Mouse (Mus musculus): ENCODE measurements around the gene Cpsf4l. TPM values are rescaled to one million over a fixed set of nuclear protein-coding genes. Genes with fewer than 3 reads are reported as not detected.
A peak's percentile ranks its signal among the peaks of the same experiment; 100 is the strongest.

Gene Cpsf4l
- polyA plus RNA-seq, 1 experiment from 2014 or later: 0.25 TPM

GRCm38 (mm10) chr11:113752158-113752661 lies 42.4 kb upstream of the Cpsf4l start:
- H3K4me1 ChIP-seq (ENCODE audit: insufficient read depth, low read depth, low read length): peaks cover 24% of the 10 kb centered on the region
- H3K9me3 ChIP-seq (ENCODE audit: low read length): no peaks in the 10 kb centered on the region
- peak overlapping the region; percentile 94 for H3K4me3 ChIP-seq (ENCODE audit: low read depth, low read length)
- WGBS: 12% methylated on average over 15 of the region's 15 CpGs
- no peaks in the 10 kb centered on the region for H3K36me3 ChIP-seq (ENCODE audit: insufficient read depth, low read length)
- peak overlapping the region; percentile 58 for H3K9ac ChIP-seq (replicated peaks; ENCODE audit: low read depth)
- peak; percentile 67 for DNase-seq (ENCODE audit: low spot score)
- TF ChIP-seq EP300 (IDR thresholded peaks at IDR 0.05): no peak
- no peak for TF ChIP-seq CTCF (IDR thresholded peaks at IDR 0.05)
- H3K27me3 ChIP-seq (replicated peaks; ENCODE audit: insufficient read depth, low read length): no peaks in the 10 kb centered on the region
- H3K4me2 ChIP-seq (replicated peaks; ENCODE audit: low read depth, low read length): peak overlapping the region; percentile 78
- peak overlapping the region; percentile 100 for H3K27ac ChIP-seq (ENCODE audit: low read length)
- peak; percentile 0; the same call in 1 of the 2 replicates for ATAC-seq

- Histone ChIP-seq H3K4me2 (replicated peaks; ENCODE audit: low read depth, low read length) (peak within 1 kb of the TSS; percentile 78), H3K27me3 (replicated peaks; ENCODE audit: insufficient read depth, low read length) (no peaks in the 10 kb centered on the region), H3K9me3 (ENCODE audit: low read length) (no peaks in the 10 kb centered on the region), H3K4me1 (ENCODE audit: insufficient read depth, low read depth, low read length) (peaks cover 24% of the 10 kb centered on the region), H3K27ac (ENCODE audit: low read length) (peak within 1 kb of the TSS; percentile 100), H3K4me3 (ENCODE audit: low read depth, low read length) (peak within 1 kb of the TSS; percentile 94), H3K36me3 (ENCODE audit: insufficient read depth, low read length) (no peaks in the 10 kb centered on the region), H3K9ac (replicated peaks; ENCODE audit: low read depth) (peak within 1 kb of the TSS; percentile 99)
- DNase-seq (ENCODE audit: low spot score) (peak; percentile 99), ATAC-seq (peak; percentile 80)
- WGBS: under 1% methylated on average over 44 of the region's 44 CpGs
- peak; percentile 37; the same call in 1 of the 2 replicates for TF ChIP-seq EP300 (IDR thresholded peaks at IDR 0.05)
- TF ChIP-seq CTCF (IDR thresholded peaks at IDR 0.05): no peak
Measured at GRCm38 (mm10) chr11:113751484-113752084, 41.8 kb upstream of the Cpsf4l start, which contains the start of gene Cdc42ep4. Gene Cdc42ep4 (minus strand): TSS chr11:113751881.

- Histone ChIP-seq H3K4me1 (ENCODE audit: insufficient read depth, low read depth, low read length) (peaks cover 24% of the 10 kb centered on the region), H3K27me3 (replicated peaks; ENCODE audit: insufficient read depth, low read length) (no peaks in the 10 kb centered on the region), H3K36me3 (ENCODE audit: insufficient read depth, low read length) (no peaks in the 10 kb centered on the region), H3K27ac (ENCODE audit: low read length) (peak overlapping the region; percentile 100), H3K4me3 (ENCODE audit: low read depth, low read length) (peak overlapping the region; percentile 94), H3K4me2 (replicated peaks; ENCODE audit: low read depth, low read length) (peak overlapping the region; percentile 78), H3K9me3 (ENCODE audit: low read length) (no peaks in the 10 kb centered on the region), H3K9ac (replicated peaks; ENCODE audit: low read depth) (peak overlapping the region; percentile 99)
- WGBS: under 1% methylated on average over 62 of the region's 67 CpGs
- peak; percentile 90 for DNase-seq (ENCODE audit: low spot score)
- peak; percentile 55 for ATAC-seq
- TF ChIP-seq EP300 (IDR thresholded peaks at IDR 0.05) (no peak), CTCF (IDR thresholded peaks at IDR 0.05) (peak; percentile 70)
Measured at GRCm38 (mm10) chr11:113750571-113751483, 41.0 kb upstream of the Cpsf4l start.

- H3K9me3 ChIP-seq (ENCODE audit: low read length): no peaks in the 10 kb centered on the region
- no peaks in the 10 kb centered on the region for H3K36me3 ChIP-seq (ENCODE audit: insufficient read depth, low read length)
- ATAC-seq (no peak), DNase-seq (ENCODE audit: low spot score) (peak; percentile 62)
- H3K4me3 ChIP-seq (ENCODE audit: low read depth, low read length): peak overlapping the region; percentile 94
- H3K27ac ChIP-seq (ENCODE audit: low read length): peak overlapping the region; percentile 100
- H3K4me2 ChIP-seq (replicated peaks; ENCODE audit: low read depth, low read length): peak overlapping the region; percentile 78
- H3K4me1 ChIP-seq (ENCODE audit: insufficient read depth, low read depth, low read length): peaks cover 24% of the 10 kb centered on the region
- 4% methylated on average over 9 of the region's 9 CpGs for WGBS
- H3K9ac ChIP-seq (replicated peaks; ENCODE audit: low read depth): peak overlapping the region; percentile 99
- TF ChIP-seq CTCF (IDR thresholded peaks at IDR 0.05) (no peak), EP300 (IDR thresholded peaks at IDR 0.05) (no peak)
- H3K27me3 ChIP-seq (replicated peaks; ENCODE audit: insufficient read depth, low read length): no peaks in the 10 kb centered on the region
Measured at GRCm38 (mm10) chr11:113749749-113750351, 40.0 kb upstream of the Cpsf4l start.

GRCm38 (mm10) chr11:113748797-113749521 lies 39.1 kb upstream of the Cpsf4l start:
- 6% methylated on average over 21 of the region's 21 CpGs for WGBS
- Histone ChIP-seq H3K4me1 (ENCODE audit: insufficient read depth, low read depth, low read length) (peaks cover 24% of the 10 kb centered on the region), H3K4me3 (ENCODE audit: low read depth, low read length) (peak overlapping the region; percentile 94), H3K9ac (replicated peaks; ENCODE audit: low read depth) (peak overlapping the region; percentile 99), H3K4me2 (replicated peaks; ENCODE audit: low read depth, low read length) (peak overlapping the region; percentile 78), H3K27ac (ENCODE audit: low read length) (peak overlapping the region; percentile 100), H3K27me3 (replicated peaks; ENCODE audit: insufficient read depth, low read length) (no peaks in the 10 kb centered on the region), H3K9me3 (ENCODE audit: low read length) (no peaks in the 10 kb centered on the region), H3K36me3 (ENCODE audit: insufficient read depth, low read length) (no peaks in the 10 kb centered on the region)
- DNase-seq (ENCODE audit: low spot score) (peak; percentile 92), ATAC-seq (peak; percentile 41)
- TF ChIP-seq EP300 (IDR thresholded peaks at IDR 0.05) (peak; percentile 78), CTCF (IDR thresholded peaks at IDR 0.05) (peak; percentile 29)
